Mouse (Mus musculus): ENCODE results near the gene Gan.

Gene Gan

GRCm38 (mm10) chr8:117253390-117254269, 95.7 kb downstream of the Gan start:
- DNase-seq (ENCODE audit: low spot score), result no peak

- DNase-seq (ENCODE audit: low spot score), result no peak
Measured at GRCm38 (mm10) chr8:117254496-117254895, 96.6 kb downstream of the Gan start.

GRCm38 (mm10) chr8:117256292-117256938, 98.5 kb downstream of the Gan start:
- DNase-seq (ENCODE audit: low spot score), result peak; percentile 90

GRCm38 (mm10) chr8:117257029-117257820, 99.3 kb downstream of the Gan start, which contains the start of gene Cmip:
TSS of gene Cmip (plus strand) at chr8:117257064.
- DNase-seq (ENCODE audit: low spot score), result peak; percentile 43

- peak; percentile 34 for DNase-seq (ENCODE audit: low spot score)
Measured at GRCm38 (mm10) chr8:117257821-117258575, 100.1 kb downstream of the Gan start.

GRCm38 (mm10) chr8:117258576-117259040, 100.7 kb downstream of the Gan start:
- DNase-seq (ENCODE audit: low spot score), result no peak

GRCm38 (mm10) chr8:117259431-117260001, 101.6 kb downstream of the Gan start:
- DNase-seq (ENCODE audit: low spot score), result peak; percentile 67

- DNase-seq (ENCODE audit: low spot score), result peak; percentile 89
Measured at GRCm38 (mm10) chr8:117260234-117260929, 102.4 kb downstream of the Gan start.

GRCm38 (mm10) chr8:117260930-117261475, 103.1 kb downstream of the Gan start:
- DNase-seq (ENCODE audit: low spot score), result no peak

- DNase-seq (ENCODE audit: low spot score), result no peak
Measured at GRCm38 (mm10) chr8:117261702-117262101, 103.8 kb downstream of the Gan start.

- no peak for DNase-seq (ENCODE audit: low spot score)
Measured at GRCm38 (mm10) chr8:117262685-117263084, 104.8 kb downstream of the Gan start.

- DNase-seq (ENCODE audit: low spot score), result peak; percentile 52
Measured at GRCm38 (mm10) chr8:117263442-117263841, 105.5 kb downstream of the Gan start.

GRCm38 (mm10) chr8:117265079-117265478, 107.1 kb downstream of the Gan start:
- DNase-seq (ENCODE audit: low spot score), result no peak

All from yolk sac, embryonic 10.5 days (tissue).